Mouse (Mus musculus): ENCODE measurements around the gene Ankrd34a. TPM values are rescaled to one million over a fixed set of nuclear protein-coding genes. Genes with fewer than 3 reads are reported as not detected.

The Ankrd34a gene
- polyA plus RNA-seq (2015; fragmentation: Nextera tagmentation; extraction: Ambion mirVana) = 1.8 and 2.8 TPM in 2 replicates

DNA sequence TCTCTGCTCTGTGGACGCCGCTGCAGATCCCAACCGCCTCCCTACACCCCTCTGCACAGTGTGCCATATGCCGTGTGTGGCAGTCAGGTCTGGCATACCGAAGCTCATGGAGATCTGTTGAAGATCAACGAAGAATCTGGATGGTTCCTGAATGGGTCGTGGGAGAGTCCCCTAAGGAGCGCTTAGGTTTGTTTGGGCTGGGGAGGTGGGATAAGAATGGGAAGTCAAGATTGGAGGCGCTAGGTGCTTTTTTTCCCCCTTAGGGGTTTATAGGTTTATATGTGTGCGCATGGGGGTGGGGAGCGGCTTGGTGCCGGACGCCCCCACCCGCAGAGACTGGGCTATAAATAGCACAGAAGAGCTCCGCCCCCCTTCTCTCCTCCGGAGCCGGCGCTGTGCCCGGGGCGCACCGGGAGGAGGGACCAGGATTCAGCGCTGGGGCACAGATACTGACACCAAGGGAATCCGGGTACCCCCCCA lies at the start of gene Ankrd34a:
Ankrd34a (plus strand) TSS at position 409 of the 480 bp plus-strand sequence.
- peak within 1 kb of the TSS; percentile 54 for H3K4me3 ChIP-seq (replicated peaks)
- H3K4me2 ChIP-seq = peak within 1 kb of the TSS; percentile 83
- ATAC-seq (replicated peaks; ENCODE audit: low FRiP score) = no peak
- no peaks in the 10 kb centered on the region for H3K36me3 ChIP-seq
- H3K4me1 ChIP-seq = peaks cover 62% of the 10 kb centered on the region
- H3K27me3 ChIP-seq = peaks cover 42% of the 10 kb centered on the region
- peak within 1 kb of the TSS; percentile 69 for H3K27ac ChIP-seq
- peak within 1 kb of the TSS; percentile 55 for H3K9ac ChIP-seq
- no peaks in the 10 kb centered on the region for H3K9me3 ChIP-seq (replicated peaks)
- under 1% methylated on average over 18 of the region's 23 CpGs for WGBS

DNA sequence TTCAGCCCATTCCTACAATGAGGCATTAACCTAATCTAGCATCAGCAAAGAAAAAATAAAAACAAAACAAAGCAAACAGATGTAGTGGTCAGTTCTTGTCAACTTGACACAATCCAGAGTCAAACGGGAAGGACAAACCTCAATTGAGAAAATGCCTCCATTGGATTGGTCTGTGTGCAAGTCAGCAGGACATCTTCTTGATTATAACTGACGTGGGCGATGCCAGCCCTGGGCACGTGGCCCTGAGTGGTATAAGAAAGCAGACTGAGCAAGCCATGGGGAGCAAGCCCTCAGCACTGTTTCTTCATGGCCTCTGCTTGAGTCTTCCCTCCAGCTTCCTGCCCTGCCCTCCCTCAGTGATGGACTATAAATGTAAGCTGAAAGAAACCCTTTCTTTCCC lies 49.6 kb upstream of the Ankrd34a start:
- H3K9me3 ChIP-seq (replicated peaks) = no peaks in the 10 kb centered on the region
- ATAC-seq (replicated peaks; ENCODE audit: low FRiP score) = no peak
- H3K27ac ChIP-seq = no peak overlapping the region
- H3K36me3 ChIP-seq = no peaks in the 10 kb centered on the region
- H3K4me3 ChIP-seq (replicated peaks) = no peak overlapping the region
- peaks cover 10% of the 10 kb centered on the region; the same call in 1 of the 2 replicates for H3K4me1 ChIP-seq
- peaks cover 10% of the 10 kb centered on the region; the same call in 1 of the 2 replicates for H3K27me3 ChIP-seq
- 50% methylated on average over 4 of the region's 4 CpGs for WGBS
- H3K4me2 ChIP-seq = no peak overlapping the region
- no peak overlapping the region for H3K9ac ChIP-seq

DNA sequence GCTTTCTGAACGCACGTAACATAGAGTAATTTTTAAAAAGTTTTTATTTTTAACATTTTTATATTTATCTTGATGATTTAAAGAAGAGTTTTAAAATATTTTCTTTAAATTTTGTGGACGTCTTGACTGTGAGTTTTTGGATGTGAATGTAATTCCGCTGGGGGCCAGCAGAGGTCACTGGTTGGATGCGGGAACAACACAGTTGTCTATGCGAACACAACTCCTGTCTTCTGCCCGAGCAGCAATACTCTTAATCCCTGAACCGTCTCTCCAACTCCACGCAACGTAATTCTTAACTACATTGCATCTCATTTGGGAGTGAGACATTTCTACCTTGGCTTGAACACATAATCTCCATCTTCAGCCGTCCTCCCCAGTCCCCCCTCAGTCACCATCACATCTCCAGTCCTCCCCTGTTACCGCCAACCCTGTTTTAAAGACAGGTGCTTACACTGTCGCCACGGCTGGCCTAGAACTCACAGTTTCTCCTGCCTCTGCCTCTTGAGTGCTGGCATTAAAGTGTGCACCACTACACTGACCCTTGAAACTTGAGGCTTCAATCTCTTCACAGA lies 49.0 kb upstream of the Ankrd34a start:
- H3K4me1 ChIP-seq = peaks cover 11% of the 10 kb centered on the region; the same call in 1 of the 2 replicates
- peak overlapping the region; percentile 38 for H3K4me2 ChIP-seq
- ATAC-seq (replicated peaks; ENCODE audit: low FRiP score) = peak; percentile 65; the same call in 1 of the 2 replicates
- peaks cover 10% of the 10 kb centered on the region; the same call in 1 of the 2 replicates for H3K27me3 ChIP-seq
- H3K4me3 ChIP-seq (replicated peaks) = no peak overlapping the region
- H3K9ac ChIP-seq = no peak overlapping the region
- H3K27ac ChIP-seq = no peak overlapping the region
- H3K9me3 ChIP-seq (replicated peaks) = no peaks in the 10 kb centered on the region
- 10% methylated on average over 14 of the region's 14 CpGs for WGBS
- H3K36me3 ChIP-seq = no peaks in the 10 kb centered on the region

DNA sequence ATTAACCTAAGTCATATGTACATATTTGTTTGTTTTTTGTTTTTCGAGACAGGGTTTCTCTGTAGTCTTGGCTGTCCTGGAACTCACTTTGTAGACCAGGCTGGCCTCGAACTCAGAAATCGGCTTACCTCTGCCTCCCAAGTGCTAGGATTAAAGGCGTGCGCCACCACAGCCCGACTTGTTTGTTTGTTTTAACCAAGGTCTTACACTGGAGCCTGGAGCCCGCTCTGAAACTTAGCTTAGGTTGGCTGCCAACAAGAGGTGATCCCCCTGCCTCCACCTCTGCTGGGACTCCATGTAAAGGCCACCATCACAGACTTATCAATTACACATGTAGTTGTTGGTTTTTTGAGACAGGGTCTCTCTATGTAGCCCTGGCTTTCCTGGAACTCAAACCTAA lies 47.6 kb upstream of the Ankrd34a start:
- no peaks in the 10 kb centered on the region for H3K36me3 ChIP-seq
- peaks cover 10% of the 10 kb centered on the region; the same call in 1 of the 2 replicates for H3K27me3 ChIP-seq
- H3K4me3 ChIP-seq (replicated peaks) = no peak overlapping the region
- no peak for ATAC-seq (replicated peaks; ENCODE audit: low FRiP score)
- H3K27ac ChIP-seq = no peak overlapping the region
- no peak overlapping the region for H3K4me2 ChIP-seq
- H3K9me3 ChIP-seq (replicated peaks) = no peaks in the 10 kb centered on the region
- no peak overlapping the region for H3K9ac ChIP-seq
- 81% methylated on average over 7 of the region's 7 CpGs for WGBS
- peaks cover 11% of the 10 kb centered on the region; the same call in 1 of the 2 replicates for H3K4me1 ChIP-seq

DNA sequence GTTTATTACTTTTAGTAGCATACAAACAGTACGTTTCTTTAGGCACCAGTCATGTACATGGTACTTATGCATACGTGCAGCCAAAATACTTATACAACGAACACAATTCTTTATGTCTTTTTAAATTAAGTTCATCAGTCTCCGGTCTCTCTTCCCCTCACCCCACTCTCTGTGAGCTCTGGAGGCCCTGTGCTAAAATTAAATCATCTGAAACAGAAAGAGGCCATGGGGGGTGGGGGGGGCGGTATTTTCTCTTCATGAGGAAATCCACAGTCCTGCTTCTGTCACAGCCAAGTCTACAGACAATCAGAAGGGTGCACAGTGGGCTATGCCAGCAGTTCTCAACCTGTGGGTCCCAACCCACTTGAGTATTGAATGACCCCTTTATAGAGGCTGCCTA lies 47.1 kb upstream of the Ankrd34a start:
- 81% methylated on average over 5 of the region's 5 CpGs for WGBS
- H3K27me3 ChIP-seq = peaks cover 10% of the 10 kb centered on the region; the same call in 1 of the 2 replicates
- no peak overlapping the region for H3K9ac ChIP-seq
- H3K36me3 ChIP-seq = no peaks in the 10 kb centered on the region
- H3K4me3 ChIP-seq (replicated peaks) = no peak overlapping the region
- H3K4me2 ChIP-seq = no peak overlapping the region
- no peak overlapping the region for H3K27ac ChIP-seq
- no peak for ATAC-seq (replicated peaks; ENCODE audit: low FRiP score)
- no peaks in the 10 kb centered on the region for H3K9me3 ChIP-seq (replicated peaks)
- H3K4me1 ChIP-seq = peaks cover 11% of the 10 kb centered on the region; the same call in 1 of the 2 replicates

DNA sequence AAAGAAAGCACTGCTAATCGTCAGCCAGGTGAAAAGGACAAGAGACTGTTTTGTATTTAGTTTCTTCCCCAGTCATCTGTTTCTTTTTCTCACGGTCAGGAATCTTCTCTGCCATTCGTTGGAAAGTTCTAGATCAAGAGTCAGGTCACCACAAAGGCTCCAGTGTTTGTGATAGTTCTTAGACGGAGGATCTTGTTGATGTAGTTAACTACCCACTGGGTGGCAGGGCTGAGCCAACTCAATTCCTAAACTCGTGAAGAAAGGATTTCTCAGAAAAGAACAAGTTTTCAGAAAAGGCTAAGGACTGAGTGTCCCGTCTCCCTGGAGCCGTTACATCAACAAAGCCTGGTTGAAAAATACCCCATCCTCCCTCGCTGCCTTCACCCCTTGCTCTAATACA lies 45.2 kb upstream of the Ankrd34a start:
- Histone ChIP-seq H3K9ac (no peak overlapping the region), H3K4me2 (no peak overlapping the region), H3K27ac (no peak overlapping the region)

DNA sequence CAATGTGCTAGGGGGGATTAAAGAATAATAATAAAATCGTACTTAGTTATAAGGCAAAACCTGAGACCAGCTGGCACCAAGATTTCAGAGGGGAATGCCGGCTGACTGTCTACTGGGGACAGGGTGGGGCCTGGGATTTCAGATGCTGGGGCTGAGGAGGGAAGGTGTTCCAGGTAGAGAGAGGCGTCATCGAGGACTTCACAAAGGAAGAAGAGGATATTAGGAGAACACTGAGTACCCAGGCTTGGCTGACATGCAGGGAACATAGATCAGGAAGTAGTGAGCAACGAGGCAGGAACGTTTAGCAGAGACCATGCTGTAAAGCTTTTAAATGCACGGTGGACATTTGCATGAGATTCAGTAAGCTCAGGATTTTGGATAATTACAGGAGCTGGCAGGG lies 44.5 kb upstream of the Ankrd34a start:
- H3K27ac ChIP-seq = no peak overlapping the region
- H3K9ac ChIP-seq = no peak overlapping the region
- no peak for ATAC-seq (replicated peaks; ENCODE audit: low FRiP score)
- WGBS = 70% methylated on average over 7 of the region's 7 CpGs
- peaks cover 31% of the 10 kb centered on the region for H3K4me1 ChIP-seq
- no peaks in the 10 kb centered on the region for H3K36me3 ChIP-seq
- H3K27me3 ChIP-seq = peaks cover 3% of the 10 kb centered on the region; the same call in 1 of the 2 replicates
- no peak overlapping the region for H3K4me2 ChIP-seq
- no peaks in the 10 kb centered on the region for H3K9me3 ChIP-seq (replicated peaks)
- H3K4me3 ChIP-seq (replicated peaks) = no peak overlapping the region

More for the DNA sequence above, 45.2 kb upstream of the Ankrd34a start:
- Histone ChIP-seq H3K36me3 (no peaks in the 10 kb centered on the region), H3K4me3 (replicated peaks) (no peak overlapping the region), H3K27me3 (peaks cover 6% of the 10 kb centered on the region; the same call in 1 of the 2 replicates), H3K4me1 (peaks cover 25% of the 10 kb centered on the region), H3K9me3 (replicated peaks) (no peaks in the 10 kb centered on the region)
- no peak for ATAC-seq (replicated peaks; ENCODE audit: low FRiP score)
- 18% methylated on average over 8 of the region's 8 CpGs for WGBS

DNA sequence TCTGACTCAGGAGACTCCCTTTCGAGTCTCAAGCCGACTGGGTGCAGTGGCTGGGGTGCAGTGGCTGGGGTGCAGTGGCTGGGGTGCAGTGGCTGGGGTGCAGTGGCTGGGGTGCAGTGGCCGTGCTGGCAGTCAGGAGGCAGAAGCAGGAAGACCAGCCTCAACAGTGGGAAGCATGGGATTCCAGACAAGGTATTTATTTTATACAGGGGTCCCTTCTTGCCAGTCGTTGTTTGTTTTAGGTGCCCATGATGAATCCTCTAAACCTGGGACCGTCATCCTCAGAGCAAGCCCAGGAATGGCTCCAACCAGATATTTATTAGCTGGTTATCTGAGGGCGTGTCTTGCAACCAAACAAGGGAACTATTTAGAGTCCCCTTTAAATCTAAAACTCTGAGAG lies 42.8 kb upstream of the Ankrd34a start:
- Histone ChIP-seq H3K4me3 (replicated peaks) (no peak overlapping the region), H3K36me3 (no peaks in the 10 kb centered on the region), H3K9ac (no peak overlapping the region), H3K4me2 (no peak overlapping the region), H3K9me3 (replicated peaks) (no peaks in the 10 kb centered on the region), H3K4me1 (peaks cover 31% of the 10 kb centered on the region), H3K27me3 (no peaks in the 10 kb centered on the region), H3K27ac (no peak overlapping the region)
- no peak for ATAC-seq (replicated peaks; ENCODE audit: low FRiP score)
- WGBS = 75% methylated on average over 6 of the region's 6 CpGs

DNA sequence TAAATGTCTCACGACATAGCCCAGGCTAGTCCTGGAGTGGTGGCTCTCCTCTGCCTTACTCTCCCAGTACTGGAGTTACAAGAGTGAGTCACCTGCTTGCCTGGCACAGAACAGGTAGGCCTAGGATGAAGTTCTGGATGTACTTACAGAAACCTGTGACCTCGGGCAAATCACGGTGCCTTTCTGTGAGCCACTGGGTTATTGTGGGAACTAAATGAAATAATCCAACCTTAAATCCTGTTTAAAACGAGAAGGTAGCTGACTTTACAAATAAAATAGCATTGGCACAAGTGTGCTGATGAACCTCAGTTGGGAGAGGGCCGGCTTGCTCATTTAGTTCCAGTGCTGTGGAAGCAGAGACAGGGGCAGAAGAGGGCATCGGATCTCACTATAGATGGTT lies 42.2 kb upstream of the Ankrd34a start:
- H3K9me3 ChIP-seq (replicated peaks) = no peaks in the 10 kb centered on the region
- peaks cover 35% of the 10 kb centered on the region for H3K4me1 ChIP-seq
- H3K4me2 ChIP-seq = no peak overlapping the region
- H3K27me3 ChIP-seq = no peaks in the 10 kb centered on the region
- no peak overlapping the region for H3K27ac ChIP-seq
- ATAC-seq (replicated peaks; ENCODE audit: low FRiP score) = no peak
- H3K4me3 ChIP-seq (replicated peaks) = no peak overlapping the region
- H3K9ac ChIP-seq = no peak overlapping the region
- 84% methylated on average over 6 of the region's 6 CpGs for WGBS
- peaks cover 2% of the 10 kb centered on the region for H3K36me3 ChIP-seq

DNA sequence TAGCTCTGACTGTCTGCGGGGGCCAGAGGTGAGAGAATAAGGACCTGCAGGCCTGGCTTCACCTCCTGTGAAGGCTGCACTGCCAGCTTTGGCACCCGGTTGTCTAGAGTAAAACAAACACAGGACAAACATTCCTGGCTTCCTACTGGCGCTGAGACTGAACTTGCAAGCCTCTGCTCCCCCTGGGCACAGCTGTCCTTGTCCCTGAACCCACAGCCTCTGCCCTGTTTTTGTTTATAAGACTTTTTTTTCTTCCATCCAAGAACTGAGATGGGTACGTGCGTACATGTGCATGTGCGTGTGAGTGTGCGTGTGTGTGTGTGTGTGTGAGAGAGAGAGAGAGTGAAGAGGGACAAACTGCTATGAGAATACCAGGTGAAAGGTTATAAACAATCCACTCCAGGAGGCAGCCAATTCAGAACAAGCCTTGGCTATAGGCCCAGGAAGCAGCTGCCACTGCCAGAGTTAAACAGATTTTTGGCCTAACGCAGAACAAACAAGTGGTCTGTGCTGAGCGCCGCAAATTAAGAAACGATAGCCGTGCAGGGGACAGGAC lies 41.3 kb upstream of the Ankrd34a start:
- ATAC-seq (replicated peaks; ENCODE audit: low FRiP score) = no peak
- H3K9ac ChIP-seq = no peak overlapping the region
- H3K4me2 ChIP-seq = no peak overlapping the region
- peaks cover 10% of the 10 kb centered on the region for H3K36me3 ChIP-seq
- WGBS = 39% methylated on average over 12 of the region's 12 CpGs
- peak overlapping the region; percentile 49 for H3K27ac ChIP-seq
- peaks cover 43% of the 10 kb centered on the region for H3K4me1 ChIP-seq
- H3K4me3 ChIP-seq (replicated peaks) = no peak overlapping the region
- H3K27me3 ChIP-seq = no peaks in the 10 kb centered on the region
- H3K9me3 ChIP-seq (replicated peaks) = no peaks in the 10 kb centered on the region

DNA sequence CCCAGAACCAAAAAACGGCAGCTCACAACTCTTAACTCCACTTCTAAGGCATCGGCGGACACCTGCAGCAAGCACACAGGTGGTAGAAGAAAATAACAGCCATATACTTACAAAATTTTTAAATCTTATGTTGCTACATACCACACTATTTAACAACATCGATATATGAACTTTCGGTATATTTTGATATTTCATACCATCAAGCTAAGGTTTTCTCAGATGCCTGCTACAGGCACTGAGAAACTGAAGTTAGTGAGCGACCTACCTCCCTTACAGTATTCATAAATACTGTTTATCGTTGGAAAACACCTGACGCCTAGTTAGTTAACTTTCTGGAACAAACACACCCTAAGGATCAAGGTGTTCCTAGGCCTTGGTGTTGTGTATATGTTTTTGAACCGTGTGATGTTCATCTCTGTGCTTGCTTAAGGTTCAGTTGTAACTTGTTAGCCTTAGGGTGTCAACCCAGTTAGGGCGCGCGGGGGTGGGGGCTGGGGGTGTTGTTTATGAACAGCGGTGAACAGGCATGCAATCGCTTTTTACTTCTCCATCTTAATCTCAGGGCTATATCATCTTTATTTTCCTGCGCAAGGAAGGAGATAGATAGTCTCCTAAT lies 40.3 kb upstream of the Ankrd34a start:
- peak overlapping the region; percentile 78 for H3K4me2 ChIP-seq
- H3K27me3 ChIP-seq = no peaks in the 10 kb centered on the region
- 0 out of 2 replicates have a peak overlapping the region, but pooled peaks have one; percentile 96 for H3K27ac ChIP-seq
- peaks cover 20% of the 10 kb centered on the region for H3K36me3 ChIP-seq
- 79% methylated on average over 15 of the region's 15 CpGs for WGBS
- H3K4me1 ChIP-seq = peaks cover 53% of the 10 kb centered on the region
- ATAC-seq (replicated peaks; ENCODE audit: low FRiP score) = no peak
- no peak overlapping the region for H3K9ac ChIP-seq
- 0 out of 2 replicates have a peak overlapping the region, but pooled peaks have one; percentile 63 for H3K4me3 ChIP-seq (replicated peaks)
- no peaks in the 10 kb centered on the region for H3K9me3 ChIP-seq (replicated peaks)
